ENCODE assay signal across 16 mouse cellular contexts in the genomic region with DNA sequence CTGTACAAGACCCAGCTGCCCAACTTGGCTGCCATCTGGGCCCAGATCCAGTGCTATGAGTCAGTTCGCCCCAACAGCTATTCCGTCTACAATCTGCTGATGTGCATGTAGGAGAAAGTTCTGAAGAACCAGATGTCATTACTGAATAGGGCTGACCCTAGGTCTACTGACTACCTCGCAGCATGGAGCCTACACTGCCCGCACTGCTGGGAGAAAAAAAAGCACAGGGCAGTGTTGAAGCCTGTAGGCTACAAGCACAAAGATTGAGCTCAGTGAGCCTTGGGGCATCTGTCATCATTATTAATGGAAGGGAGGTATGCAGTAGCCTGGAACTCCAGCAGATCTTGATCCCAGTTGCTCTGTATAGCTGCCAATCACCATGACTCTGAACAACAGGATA.
A peak's percentile ranks its signal among the peaks of the same experiment; 100 is the strongest.
DNase-seq lines count a peak whose midpoint lies in the region.
"Had no signal": no experiment of that assay in that cellular context is flagged by ENCODE, and none has a peak within 500 bp of the region (broad histone marks: within the 10 kb centered on the region; RNA-seq: fewer than 3 reads in every experiment).

No protein-coding gene starts in this region.

- peak; percentile 24 to 45 for DNase-seq in cerebellum, postnatal 10 days
- DNase-seq in cerebellum, adult 9-10 months: no peak
- peak; percentile 8 for DNase-seq in layer of hippocampus, adult 9-11 months
- DNase-seq in layer of hippocampus, postnatal 25 days (ENCODE audit: extremely low spot score in 1 of 2, low spot score in 1 of 2): no peak
- peak; percentile 4 for DNase-seq in right cerebral cortex, adult 18-20 months
- no peak for DNase-seq in right cerebral cortex, postnatal 14 days
- DNase-seq in adipocyte (ENCODE audit: low spot score) (peak; percentile 16), liver (no peak)
- DNase-seq: adrenal gland, adult 2 months; adrenal gland, postnatal 25 days; cerebellum, adult 2 months; forebrain, postnatal 0 days; gastrocnemius, postnatal 10 days; heart, adult 18-20 months; heart, postnatal 10 days; heart, postnatal 4 days had no signal

Comparison
In these comparisons a context has a peak if more than half of its experiments do, and no peak if none do; other contexts are left out.
1. DNase-seq: peak in cerebellum, postnatal 10 days (2 of 2), layer of hippocampus, adult 9-11 months (single experiment), right cerebral cortex, adult 18-20 months (single experiment) and adipocyte (single experiment); none in cerebellum, adult 9-10 months (single experiment), layer of hippocampus, postnatal 25 days (0 of 2), right cerebral cortex, postnatal 14 days (single experiment) and liver (single experiment).